12 mouse cellular contexts compared by ENCODE assay signal in the genomic region with DNA sequence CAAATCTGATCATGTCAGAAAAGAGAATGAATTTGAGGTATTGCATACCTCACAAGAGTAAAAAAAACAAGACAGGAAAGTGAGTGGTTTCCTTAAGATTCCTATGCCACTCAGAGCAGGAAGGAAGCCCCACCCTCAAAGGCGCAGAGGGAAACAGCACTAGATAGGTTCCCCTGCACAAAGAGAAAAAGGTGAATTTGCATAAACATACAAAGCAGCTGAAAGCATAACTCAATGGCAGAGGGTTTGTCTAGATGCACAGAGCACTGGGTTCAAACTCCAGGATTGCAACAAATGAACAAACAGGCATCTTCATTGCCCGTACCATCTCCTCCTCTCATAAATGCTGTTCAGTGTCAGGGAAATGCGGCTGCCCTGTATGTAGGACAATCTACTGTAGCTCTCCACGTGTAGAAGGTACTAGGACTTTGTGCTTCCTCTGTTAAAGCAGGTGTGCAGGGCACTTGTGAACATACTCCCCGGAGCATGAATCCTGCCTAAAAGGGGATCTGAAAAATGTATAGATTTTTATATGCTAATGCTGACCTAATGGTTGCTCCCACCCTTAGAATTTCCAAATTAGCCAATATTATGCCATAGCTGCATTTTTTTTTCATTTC.
A peak's percentile ranks its signal among the peaks of the same experiment; 100 is the strongest.
DNase-seq lines count a peak whose midpoint lies in the region; ATAC-seq and TF ChIP-seq lines count a peak whose summit lies in the region.
"Had no signal": no experiment of that assay in that cellular context is flagged by ENCODE, and none has a peak within 500 bp of the region (broad histone marks: within the 10 kb centered on the region; RNA-seq: fewer than 3 reads in every experiment).

No protein-coding gene starts in this region.

- no peak overlapping the region for H3K4me3 ChIP-seq in liver, adult 2 months (ENCODE audit: insufficient read depth, low read depth, low read length)
- H3K4me3 ChIP-seq in brown adipose tissue, adult 24 weeks (ENCODE audit: insufficient read depth, low read depth, low read length), result no peak overlapping the region
- H3K4me3 ChIP-seq in spleen, adult 2 months (ENCODE audit: extremely low read depth, insufficient read depth, insufficient read length), result peak overlapping the region; percentile 22; the same call in 1 of the 2 replicates
- no peak overlapping the region for H3K4me3 ChIP-seq in forebrain, embryonic 11.5 days (ENCODE audit: low read depth, low read length)
- H3K4me3 ChIP-seq: erythroblast, embryonic 14.5 days had no signal

- peaks cover 4% of the 10 kb centered on the region for H3K4me1 ChIP-seq in liver, adult 2 months (ENCODE audit: control insufficient read depth, insufficient read depth, low read length)
- peaks cover 9% of the 10 kb centered on the region for H3K4me1 ChIP-seq in brown adipose tissue, adult 24 weeks (ENCODE audit: control insufficient read depth, insufficient read depth, insufficient read length, low read length)
- H3K4me1 ChIP-seq in spleen, adult 2 months (ENCODE audit: control insufficient read depth, insufficient read depth, insufficient read length), result peaks cover 38% of the 10 kb centered on the region
- H3K4me1 ChIP-seq in forebrain, embryonic 11.5 days (replicated peaks; ENCODE audit: control insufficient read depth, insufficient read depth, low read length), result no peaks in the 10 kb centered on the region

- peak; percentile 80 for DNase-seq in liver, adult 2 months (ENCODE audit: extremely low read depth, low read depth, low spot score)
- DNase-seq in liver, result no peak
- DNase-seq in CD4-positive, CD25-positive, alpha-beta regulatory T cell, adult 2 months (ENCODE audit: low read depth, low spot score), result peak; percentile 76
- peak in 1 of 2 experiments; percentile 64 for DNase-seq in spleen, adult 2 months (ENCODE audit: low read depth in 1 of 2, low spot score in 2 of 2)
- DNase-seq in forebrain, embryonic 11.5 days (ENCODE audit: low spot score), result no peak
- DNase-seq in right cerebral cortex, postnatal 4 days, result no peak
- DNase-seq in layer of hippocampus, postnatal 36 days, result no peak
- DNase-seq: adrenal gland, adult 8-10 months; left cerebral cortex, postnatal 4 days had no signal

- H3K27ac ChIP-seq in liver, adult 2 months (replicated peaks; ENCODE audit: insufficient read depth, low read depth, low read length), result no peak overlapping the region
- peak overlapping the region; percentile 55 for H3K27ac ChIP-seq in brown adipose tissue, adult 24 weeks (replicated peaks; ENCODE audit: low read depth, low read length)
- peak overlapping the region; percentile 98 for H3K27ac ChIP-seq in spleen, adult 2 months (ENCODE audit: insufficient read depth, low read length)
- no peak overlapping the region for H3K27ac ChIP-seq in forebrain, embryonic 11.5 days (ENCODE audit: low read depth, low read length)
- H3K27ac ChIP-seq: kidney, postnatal 0 days had no signal

- no peaks in the 10 kb centered on the region for H3K79me2 ChIP-seq in liver, adult 2 months (ENCODE audit: control insufficient read depth, insufficient read depth, low read length)

- no peak overlapping the region for H3K4me2 ChIP-seq in forebrain, embryonic 11.5 days (ENCODE audit: low read depth, low read length, severe bottlenecking)

- TF ChIP-seq CTCF in liver, adult 2 months (IDR thresholded peaks at IDR 0.05; ENCODE audit: low read depth, low read length), result no peak
- TF ChIP-seq CTCF in spleen, adult 2 months (IDR thresholded peaks at IDR 0.05; ENCODE audit: extremely low read depth, insufficient read depth, insufficient read length, insufficient replicate concordance), result no peak

- WGBS in liver, adult 2 months, result 21% methylated on average over 5 of the region's 5 CpGs
- WGBS in spleen, adult 2 months, result 7% methylated on average over 5 of the region's 5 CpGs
- WGBS in forebrain, embryonic 11.5 days, result 77% methylated on average over 5 of the region's 5 CpGs

- no peaks in the 10 kb centered on the region for H3K9me3 ChIP-seq in forebrain, embryonic 11.5 days (ENCODE audit: control insufficient read depth, low read length)

- H3K36me3 ChIP-seq in liver, adult 2 months (ENCODE audit: control insufficient read depth, insufficient read depth, low read length), result no peaks in the 10 kb centered on the region
- no peaks in the 10 kb centered on the region for H3K36me3 ChIP-seq in spleen, adult 2 months (ENCODE audit: control insufficient read depth, insufficient read depth, low read length)
- no peaks in the 10 kb centered on the region for H3K36me3 ChIP-seq in forebrain, embryonic 11.5 days (ENCODE audit: control insufficient read depth, insufficient read depth, low read length)

- ATAC-seq in forebrain, embryonic 11.5 days (replicated peaks; ENCODE audit: low FRiP score), result no peak

- H3K9ac ChIP-seq in liver, adult 2 months (ENCODE audit: low read depth, low read length), result no peak overlapping the region
- H3K9ac ChIP-seq in forebrain, embryonic 11.5 days (ENCODE audit: low read length), result no peak overlapping the region

- H3K27me3 ChIP-seq in liver, adult 2 months (ENCODE audit: control insufficient read depth, insufficient read depth, low read length), result no peaks in the 10 kb centered on the region
- no peaks in the 10 kb centered on the region for H3K27me3 ChIP-seq in spleen, adult 2 months (ENCODE audit: control insufficient read depth, insufficient read depth, low read length)
- no peaks in the 10 kb centered on the region for H3K27me3 ChIP-seq in forebrain, embryonic 11.5 days (ENCODE audit: control insufficient read depth, insufficient read depth, low read length)

- TF ChIP-seq POLR2A in liver, adult 2 months (IDR thresholded peaks at IDR 0.05; ENCODE audit: extremely low read depth, insufficient read depth, low read length), result no peak
- TF ChIP-seq POLR2A in spleen, adult 2 months (IDR thresholded peaks at IDR 0.05; ENCODE audit: low read depth, low read length), result no peak

Comparison
In these comparisons a context has a peak if more than half of its experiments do, and no peak if none do; other contexts are left out.
1. DNase-seq: peak in liver, adult 2 months (single experiment) and CD4-positive, CD25-positive, alpha-beta regulatory T cell, adult 2 months (single experiment); none in liver (single experiment), forebrain, embryonic 11.5 days (single experiment), right cerebral cortex, postnatal 4 days (single experiment) and layer of hippocampus, postnatal 36 days (0 of 2).
2. H3K27ac ChIP-seq: peak in brown adipose tissue, adult 24 weeks (single experiment) and spleen, adult 2 months (single experiment); none in liver, adult 2 months (single experiment) and forebrain, embryonic 11.5 days (single experiment).